Mouse (Mus musculus) frontal cortex, postnatal 25 days (tissue): ENCODE measurements around the gene Gm28051.

ENCODE experiments used
- DNase-seq, 2 experiments: peaks; one replicate each; pipeline ENCODE4 v3.0.0; 2022; ENCODE audit warnings: low spot score in 2 of 2

Gene Gm28051

GRCm38 (mm10) chr12:102743036-102743588 lies 14.5 kb downstream of the Gm28051 start:
- no peak for DNase-seq

DNA sequence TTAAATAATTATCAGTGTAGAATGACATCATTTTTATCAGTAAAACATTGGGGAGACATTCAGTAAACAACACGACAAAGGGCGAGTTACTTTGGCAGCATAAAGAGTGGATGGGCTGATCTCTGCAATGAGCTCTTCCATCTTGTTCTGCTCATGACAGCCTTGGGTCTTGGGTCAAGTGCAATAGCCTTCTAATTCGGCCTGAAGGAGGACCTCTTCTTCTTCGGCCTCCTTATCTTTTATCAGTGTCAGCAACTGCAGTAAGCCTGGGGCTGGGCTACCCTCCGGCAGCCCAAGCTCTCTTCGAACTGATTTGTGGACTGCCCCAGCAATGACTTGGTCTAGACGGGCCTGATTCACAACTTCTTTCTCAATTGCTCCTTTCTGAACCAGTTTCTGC lies 15.5 kb downstream of the Gm28051 start:
- DNase-seq, result no peak

- DNase-seq, result no peak
Observed at GRCm38 (mm10) chr12:102740285-102740684, 17.3 kb downstream of the Gm28051 start.

DNA sequence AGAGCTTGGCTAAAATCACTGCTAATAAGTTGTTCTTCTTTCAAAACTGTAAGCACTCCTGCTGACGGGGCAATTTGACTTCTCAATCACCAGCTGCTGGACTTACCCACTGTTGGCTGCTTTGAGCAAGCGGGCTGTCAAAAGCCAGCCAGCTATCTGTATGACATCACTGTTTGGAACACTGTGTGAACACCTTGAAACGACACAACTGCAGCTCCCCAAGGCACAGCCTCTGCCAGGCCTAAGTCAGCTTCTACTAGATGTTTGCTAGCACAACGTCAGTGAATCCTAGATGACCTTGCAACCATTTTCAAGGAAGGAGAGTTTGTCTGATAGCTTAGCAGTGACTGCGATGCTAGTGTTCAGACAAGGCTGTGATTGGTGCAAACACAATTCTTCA lies 18.5 kb downstream of the Gm28051 start:
- no peak for DNase-seq

GRCm38 (mm10) chr12:102733381-102733780 lies 24.2 kb downstream of the Gm28051 start:
- DNase-seq, result peak in 1 of 2 experiments; percentile 55

DNA sequence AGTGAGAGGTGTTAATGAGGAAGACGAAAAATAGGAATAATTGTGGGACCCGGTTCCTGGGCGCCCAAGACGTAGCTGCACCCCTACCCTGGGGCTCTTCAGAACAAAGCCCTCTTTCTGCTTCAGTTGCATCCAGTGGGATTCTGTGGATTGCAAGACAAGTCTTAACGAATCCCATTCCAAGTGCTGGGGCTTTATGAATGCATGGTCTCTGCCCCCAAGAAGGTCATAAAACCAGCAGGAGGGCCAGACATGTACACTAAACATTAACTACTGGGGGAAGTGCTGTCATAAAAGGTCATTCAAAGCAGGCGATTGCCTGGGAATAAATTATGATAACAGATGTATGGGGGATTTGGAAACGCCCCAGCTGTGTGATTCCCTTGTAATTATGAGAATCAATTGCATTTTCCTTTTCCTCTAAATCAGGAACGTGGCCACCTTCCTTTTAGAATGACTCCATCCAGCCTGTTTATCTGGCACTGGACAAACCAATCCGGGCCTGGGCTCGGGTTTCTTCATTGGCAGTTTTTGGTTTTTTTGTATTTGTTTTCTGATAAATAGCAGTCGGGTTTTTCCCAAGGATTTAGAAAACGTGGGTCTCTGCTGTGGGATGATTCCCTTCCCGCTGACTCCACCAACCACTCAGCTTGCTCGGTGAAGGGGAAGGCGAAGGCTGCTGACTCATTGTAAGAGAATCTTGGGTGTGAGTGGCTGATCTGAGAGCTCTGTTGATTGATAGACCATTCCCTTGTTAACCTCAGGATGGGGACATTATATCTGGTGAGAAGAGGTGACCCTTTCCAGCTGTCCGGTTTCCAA lies 26.6 kb downstream of the Gm28051 start:
- no peak for DNase-seq

GRCm38 (mm10) chr12:102729855-102730797 lies 27.4 kb downstream of the Gm28051 start:
- DNase-seq, result peak; percentile 51 to 52

GRCm38 (mm10) chr12:102725761-102726175 lies 31.8 kb downstream of the Gm28051 start:
- DNase-seq, result no peak

GRCm38 (mm10) chr12:102725146-102725545 lies 32.4 kb downstream of the Gm28051 start:
- no peak for DNase-seq

GRCm38 (mm10) chr12:102723861-102724260 lies 33.7 kb downstream of the Gm28051 start:
- no peak for DNase-seq

- DNase-seq, result no peak
Observed at GRCm38 (mm10) chr12:102722966-102723365, 34.6 kb downstream of the Gm28051 start.

DNA sequence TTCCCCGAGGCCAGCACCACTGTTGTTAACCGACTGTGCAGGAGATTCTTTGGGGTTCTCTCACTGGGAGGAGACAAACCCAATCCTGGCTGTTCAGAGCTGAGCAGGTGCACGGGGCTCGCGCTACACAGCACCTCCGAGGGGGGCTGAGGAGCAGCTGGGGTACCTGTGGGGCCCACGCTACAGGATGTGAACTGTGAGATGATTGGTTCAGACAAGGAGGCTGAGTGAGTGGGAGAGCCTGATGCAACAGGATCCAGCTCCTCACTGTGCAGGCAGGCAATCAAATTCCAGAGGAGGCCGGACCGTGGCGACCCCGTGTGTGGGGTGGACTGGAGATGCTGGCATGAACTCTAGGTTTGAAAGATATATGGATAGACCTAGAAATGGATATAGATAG lies 35.1 kb downstream of the Gm28051 start:
- DNase-seq, result no peak

DNA sequence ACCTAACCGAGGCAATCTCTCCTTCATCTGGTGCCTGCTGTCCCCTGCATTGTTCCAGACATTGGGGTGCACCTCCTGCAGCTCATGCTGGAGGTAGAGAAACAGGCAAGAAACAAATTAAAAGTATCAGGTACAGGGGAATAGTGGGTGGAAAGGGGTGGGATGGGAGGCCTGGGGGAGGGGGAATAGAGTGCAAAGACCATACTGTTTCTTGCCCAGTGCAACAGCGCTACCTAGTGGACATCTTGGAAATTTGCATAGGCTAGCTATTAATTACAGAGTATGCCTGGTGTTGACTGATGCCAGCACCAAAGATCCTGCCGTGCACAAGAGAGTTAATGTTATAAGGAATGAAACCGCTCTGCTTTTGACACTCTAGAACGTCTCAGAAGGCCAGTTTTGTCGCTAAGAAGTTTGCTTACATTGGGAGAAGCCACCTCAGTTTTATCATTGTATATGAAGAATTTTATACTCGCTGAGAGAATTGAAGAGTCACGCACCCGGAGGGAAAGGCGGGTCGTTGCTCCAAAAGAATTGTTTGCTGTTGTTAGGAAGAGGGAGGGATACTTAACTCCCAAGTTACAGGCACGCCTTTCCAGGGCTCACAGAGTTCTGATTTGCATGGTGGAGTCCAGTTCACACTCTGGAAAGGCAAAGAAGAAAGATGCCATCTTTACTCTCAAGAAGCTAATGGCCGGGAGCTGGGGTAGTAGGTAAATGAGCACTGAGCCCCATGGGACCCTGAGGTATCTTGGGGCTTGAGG lies 37.8 kb downstream of the Gm28051 start:
- no peak for DNase-seq

DNA sequence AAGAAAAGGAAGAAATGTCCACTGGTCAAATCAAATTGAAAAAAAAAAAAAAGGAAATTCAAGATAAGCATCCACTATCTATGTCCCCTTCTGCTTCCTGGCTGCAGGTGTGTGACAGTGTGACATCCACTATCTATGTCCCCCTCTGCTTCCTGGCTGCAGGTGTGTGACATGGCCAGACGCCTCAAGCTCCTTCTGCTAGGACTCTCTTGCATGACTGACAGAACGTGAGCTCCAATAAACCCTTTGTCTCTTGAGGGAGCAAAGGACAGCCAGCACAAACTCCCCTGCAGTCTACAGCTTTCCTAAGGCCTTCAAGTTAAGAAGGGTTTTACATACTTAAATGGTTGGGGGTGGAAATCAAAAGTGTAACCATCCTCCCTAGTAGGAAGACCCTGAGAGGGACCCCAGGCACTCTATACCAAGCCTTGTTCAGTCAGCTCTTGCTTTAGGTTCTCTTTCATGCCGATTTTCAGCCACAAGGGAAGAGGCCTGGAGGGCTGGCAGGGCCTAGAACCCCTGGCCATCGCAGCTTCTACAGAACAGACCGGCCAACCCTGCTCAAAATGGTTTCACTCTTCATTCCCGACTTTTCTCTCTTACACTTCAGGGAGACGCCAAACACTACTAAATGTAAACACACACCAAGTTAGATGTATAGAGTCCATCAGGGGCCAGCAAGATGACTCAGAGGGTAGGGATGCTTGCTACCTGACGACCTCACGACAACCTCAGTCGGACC lies 42.7 kb downstream of the Gm28051 start:
- DNase-seq, result no peak

- DNase-seq, result no peak
Observed at GRCm38 (mm10) chr12:102714116-102714515, 43.4 kb downstream of the Gm28051 start.

DNA sequence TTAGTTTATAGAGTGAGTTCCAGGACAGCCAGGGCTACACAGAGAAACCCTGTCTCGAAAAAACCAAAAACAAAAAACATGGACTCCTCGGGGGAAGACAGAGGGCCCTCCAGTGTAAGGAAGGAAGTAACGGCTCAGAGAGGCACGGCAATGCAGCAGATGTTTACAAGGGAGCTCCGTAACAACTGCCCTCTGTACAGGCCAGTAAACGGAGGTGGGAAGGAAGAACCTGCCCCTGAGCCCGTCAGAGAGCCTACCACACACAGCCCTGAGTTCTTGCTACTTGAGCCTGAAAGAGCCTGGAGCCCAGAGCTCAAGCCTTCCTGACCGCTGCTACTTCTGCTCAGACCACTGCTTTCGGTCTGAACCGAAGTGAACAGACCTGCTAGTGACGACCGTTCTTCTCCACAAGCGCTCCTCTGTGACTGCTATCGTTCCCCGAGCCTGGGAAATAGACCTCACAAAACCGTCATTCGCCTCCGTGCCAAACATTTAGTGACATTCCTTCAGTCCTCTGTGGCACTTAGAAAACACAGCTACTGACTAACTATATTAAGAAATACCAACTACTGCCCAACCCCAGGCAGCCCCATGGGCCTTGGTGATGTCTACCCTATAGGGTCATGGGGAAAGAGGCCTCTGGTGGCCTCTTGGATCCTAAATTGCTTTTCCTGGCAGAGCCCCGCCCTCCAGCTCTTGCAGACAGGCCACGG lies 44.3 kb downstream of the Gm28051 start:
- no peak for DNase-seq

DNA sequence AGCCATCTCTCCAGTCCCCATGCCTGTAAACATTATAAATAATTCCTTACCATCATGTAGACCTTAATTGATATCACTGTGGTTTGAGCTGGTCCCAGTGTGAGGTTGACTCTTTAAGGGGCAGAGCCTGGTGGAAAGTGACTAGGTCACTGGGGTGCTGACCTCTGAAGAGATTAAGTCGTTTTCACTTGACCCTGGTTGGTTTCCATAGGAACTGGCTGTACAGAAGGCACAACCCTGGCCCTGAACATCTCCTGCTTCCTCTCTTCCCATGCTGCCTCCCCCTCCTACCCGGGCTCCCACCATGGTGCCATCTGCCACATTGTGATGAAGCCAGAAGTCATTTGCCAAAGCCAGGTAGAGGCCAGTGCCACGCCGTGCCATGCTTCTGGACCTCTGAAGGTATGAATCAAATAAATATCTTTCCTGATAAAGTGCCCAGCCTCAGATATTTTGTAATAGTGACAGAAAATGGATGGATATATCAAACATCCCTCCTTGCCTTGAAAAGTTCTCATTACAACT lies 46.7 kb downstream of the Gm28051 start:
- DNase-seq, result no peak

- no peak for DNase-seq
Observed at GRCm38 (mm10) chr12:102709896-102710295, 47.7 kb downstream of the Gm28051 start.

DNA sequence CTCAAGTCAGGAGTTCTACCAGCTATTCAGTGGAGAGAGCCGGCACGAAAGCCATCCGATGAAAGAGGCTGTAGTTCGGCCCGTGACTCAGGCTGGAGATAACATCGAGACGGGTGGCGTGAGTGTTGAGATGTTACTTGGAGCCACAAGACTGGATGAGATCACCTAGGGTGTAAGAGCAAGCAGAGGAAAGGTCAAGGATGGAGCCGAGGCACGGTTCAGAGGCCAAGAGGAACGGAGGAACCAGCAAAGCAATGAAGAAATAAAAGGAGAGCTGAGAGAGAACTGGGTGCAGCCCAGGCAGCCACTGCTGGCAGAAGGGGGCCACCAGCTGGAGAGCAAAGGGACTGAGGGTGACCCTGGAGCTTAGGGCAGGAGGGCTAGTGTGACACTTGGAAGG lies 49.3 kb downstream of the Gm28051 start:
- DNase-seq, result no peak
